Mouse (Mus musculus) olfactory bulb, adult 2 months (tissue): ENCODE data around the gene Ccdc125.

Experiments
- CTCF ChIP-seq: fragments of 200-500 bp; IDR thresholded peaks from 2 replicates; pipeline ENCODE4 v1.5.1; 2012; ENCODE audit warnings: low read depth, mild to moderate bottlenecking, low read length, moderate library complexity; ENCODE audit not compliant: insufficient read depth
- POLR2A ChIP-seq: fragments of 200-500 bp; IDR thresholded peaks from 2 replicates; pipeline ENCODE4 v1.6.1; 2012; ENCODE audit warnings: mild to moderate bottlenecking, low read depth, low read length, moderate library complexity; ENCODE audit not compliant: insufficient read depth

DNA sequence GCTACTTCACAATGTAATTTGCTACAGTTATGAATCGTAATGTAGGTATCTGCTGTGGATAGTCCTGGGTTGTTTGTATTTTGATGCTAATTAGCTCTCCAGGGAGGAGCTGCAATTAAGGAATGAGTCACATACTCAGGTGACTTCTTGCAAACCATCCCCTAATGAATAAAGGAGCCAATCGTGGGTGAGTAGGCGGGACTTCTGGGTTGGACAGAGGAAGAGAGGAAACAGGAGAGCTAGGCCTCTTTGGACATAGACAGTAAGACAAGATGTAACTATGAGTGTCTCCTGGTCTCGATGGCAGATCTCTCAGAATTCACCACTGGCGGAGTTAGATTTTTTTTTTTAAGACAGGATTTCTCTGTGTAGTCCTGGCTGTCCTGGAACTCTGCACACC lies 52.1 kb downstream of the Ccdc125 start:
- TF ChIP-seq CTCF (no peak), POLR2A (no peak)
